Mouse (Mus musculus) MEL (cell line): ENCODE results near the gene Mdc1. TPM values are rescaled to one million over a fixed set of nuclear protein-coding genes. Genes with fewer than 3 reads are reported as not detected.
A peak's percentile ranks its signal among the peaks of the same experiment; 100 is the strongest.

Experiments used
- DNase-seq: peaks from one replicate; pipeline ENCODE4 v3.0.0; 2011; ENCODE audit warnings: low read depth, low spot score
- H3K27ac ChIP-seq: 2 replicates; pipeline ENCODE4 v1.5.1; 2012; ENCODE audit warnings: low read depth, mild to moderate bottlenecking, control low read depth, low read length, moderate library complexity; ENCODE audit not compliant: control insufficient read depth
- H3K27me3 ChIP-seq, 2 experiments: fragments of 150-350 bp in 1 of 2; sonication (generic) in 1 of 2; 2 replicates each; pipeline ENCODE4 v1.6.1; 2012; ENCODE audit warnings: low read length in 2 of 2, mild to moderate bottlenecking in 2 of 2, improper control_type of control experiment in 1 of 2, moderate library complexity in 1 of 2; ENCODE audit not compliant: insufficient read depth in 2 of 2, control insufficient read depth in 1 of 2
- H3K36me3 ChIP-seq, 2 experiments: 2 replicates each; pipeline ENCODE4 v1.6.1; 2012 to 2014; ENCODE audit warnings: low read length in 2 of 2, improper control_type of control experiment in 1 of 2, inconsistent platforms in 1 of 2, mild to moderate bottlenecking in 1 of 2; ENCODE audit not compliant: insufficient read depth in 2 of 2, control insufficient read depth in 1 of 2
- H3K4me1 ChIP-seq, 2 experiments: fragments of 150-350 bp in 1 of 2; sonication (generic) in 1 of 2; 2 replicates each; pipeline ENCODE4 v1.6.1; 2012; ENCODE audit warnings: low read length in 2 of 2, improper control_type of control experiment in 1 of 2, mild to moderate bottlenecking in 1 of 2; ENCODE audit not compliant: insufficient read depth in 2 of 2, control insufficient read depth in 1 of 2
- H3K4me3 ChIP-seq, 2 experiments: fragments of 150-350 bp in 1 of 2; sonication (generic) in 1 of 2; 2 replicates each; pipeline ENCODE4 v1.5.1; 2012; ENCODE audit warnings: low read depth in 2 of 2, low read length in 2 of 2, mild to moderate bottlenecking in 2 of 2, moderate library complexity in 2 of 2, control low read depth in 1 of 2, improper control_type of control experiment in 1 of 2; ENCODE audit not compliant: control insufficient read depth in 1 of 2, insufficient read depth in 1 of 2
- H3K79me2 ChIP-seq: 2 replicates; pipeline ENCODE4 v1.6.1; 2012; ENCODE audit warnings: mild to moderate bottlenecking, low read length, moderate library complexity; ENCODE audit not compliant: control insufficient read depth, poor library complexity, insufficient read depth
- H3K9ac ChIP-seq: 2 replicates; pipeline ENCODE4 v1.6.1; 2012; ENCODE audit warnings: low read depth, mild to moderate bottlenecking, control low read depth, low read length, moderate library complexity; ENCODE audit not compliant: control insufficient read depth, poor library complexity, severe bottlenecking
- H3K9me3 ChIP-seq: fragments of 150-350 bp; sonication (generic); replicated peaks from 2 replicates; pipeline ENCODE4 v1.6.1; 2012; ENCODE audit warnings: mild to moderate bottlenecking, low read length, improper control_type of control experiment, moderate library complexity; ENCODE audit not compliant: insufficient read depth
- CHD1 ChIP-seq: IDR thresholded peaks from 2 replicates; pipeline ENCODE4 v1.6.1; 2012; ENCODE audit warnings: low read depth, mild to moderate bottlenecking, inconsistent platforms, low read length, improper control_type of control experiment
- CHD2 ChIP-seq: IDR thresholded peaks from 2 replicates; pipeline ENCODE4 v1.6.1; 2011; ENCODE audit warnings: low read length, improper control_type of control experiment
- E2F4 ChIP-seq: IDR thresholded peaks from 2 replicates; pipeline ENCODE4 v1.6.1; 2011; ENCODE audit warnings: low read depth, low read length, improper control_type of control experiment, borderline replicate concordance
- ELF1 ChIP-seq: IDR thresholded peaks from 2 replicates; pipeline ENCODE4 v1.6.1; 2014; ENCODE audit warnings: low read depth, mild to moderate bottlenecking, inconsistent platforms, low read length, improper control_type of control experiment, moderate library complexity
- EP300 ChIP-seq, 2 experiments: IDR thresholded peaks; 2 replicates each; pipeline ENCODE4 v1.6.1; 2011; ENCODE audit warnings: improper control_type of control experiment in 2 of 2, low read length in 2 of 2, low read depth in 1 of 2, mild to moderate bottlenecking in 1 of 2
- GABPA ChIP-seq: IDR thresholded peaks from 2 replicates; pipeline ENCODE4 v1.6.1; 2012; ENCODE audit warnings: low read depth, mild to moderate bottlenecking, inconsistent platforms, low read length, improper control_type of control experiment, moderate library complexity
- GATA1 ChIP-seq: IDR thresholded peaks from 2 replicates; pipeline ENCODE4 v1.6.1; 2011; ENCODE audit warnings: low read depth, low read length, improper control_type of control experiment
- JUND ChIP-seq: IDR thresholded peaks from 2 replicates; pipeline ENCODE4 v1.6.1; 2011; ENCODE audit warnings: low read depth, mild to moderate bottlenecking, improper control_type of control experiment, low read length
- MAFK ChIP-seq: IDR thresholded peaks from 2 replicates; pipeline ENCODE4 v1.6.1; 2011; ENCODE audit warnings: low read depth, mild to moderate bottlenecking, low read length, improper control_type of control experiment, borderline replicate concordance
- MAX ChIP-seq: IDR thresholded peaks from 2 replicates; pipeline ENCODE4 v1.6.1; 2011; ENCODE audit warnings: low read length, improper control_type of control experiment
- MAZ ChIP-seq: IDR thresholded peaks from 2 replicates; pipeline ENCODE4 v1.6.1; 2012; ENCODE audit warnings: low read depth, mild to moderate bottlenecking, inconsistent platforms, low read length, improper control_type of control experiment
- MEF2A ChIP-seq: IDR thresholded peaks from 2 replicates; pipeline ENCODE4 v1.6.1; 2014; ENCODE audit warnings: low read depth, mild to moderate bottlenecking, inconsistent platforms, low read length, improper control_type of control experiment; ENCODE audit not compliant: poor library complexity, insufficient replicate concordance, severe bottlenecking; ENCODE audit errors: extremely low read depth
- MYC ChIP-seq: IDR thresholded peaks from 2 replicates; pipeline ENCODE4 v1.6.1; 2011; ENCODE audit warnings: low read depth, mild to moderate bottlenecking, low read length, improper control_type of control experiment, moderate library complexity
- NELFE ChIP-seq: IDR thresholded peaks from 2 replicates; pipeline ENCODE4 v1.6.1; 2011; ENCODE audit warnings: low read depth, low read length, improper control_type of control experiment
- NRF1 ChIP-seq: IDR thresholded peaks from 2 replicates; pipeline ENCODE4 v1.6.1; 2014; ENCODE audit warnings: low read depth, mild to moderate bottlenecking, inconsistent platforms, low read length, improper control_type of control experiment, moderate library complexity; ENCODE audit not compliant: poor library complexity, insufficient read depth, severe bottlenecking
- POLR2A ChIP-seq, 2 experiments: IDR thresholded peaks; 2 replicates each; pipeline ENCODE4 v1.6.1; 2011 to 2012; ENCODE audit warnings: low read length in 2 of 2, mild to moderate bottlenecking in 2 of 2, control low read depth in 1 of 2, improper control_type of control experiment in 1 of 2, low read depth in 1 of 2, moderate library complexity in 1 of 2; ENCODE audit not compliant: control insufficient read depth in 1 of 2, insufficient read depth in 1 of 2, poor library complexity in 1 of 2
- POLR2AphosphoS2 ChIP-seq: IDR thresholded peaks from 2 replicates; pipeline ENCODE4 v1.6.1; 2011; ENCODE audit warnings: low read length, improper control_type of control experiment
- POLR2AphosphoS5 ChIP-seq: IDR thresholded peaks from 2 replicates; pipeline ENCODE4 v1.6.1; 2012; ENCODE audit warnings: low read depth, borderline replicate concordance, mild to moderate bottlenecking, inconsistent platforms, low read length, moderate library complexity, mixed read lengths
- RAD21 ChIP-seq: IDR thresholded peaks from 2 replicates; pipeline ENCODE4 v1.6.1; 2011; ENCODE audit warnings: mild to moderate bottlenecking, low read depth, low read length, improper control_type of control experiment
- SMC3 ChIP-seq: IDR thresholded peaks from 2 replicates; pipeline ENCODE4 v1.6.1; 2011; ENCODE audit warnings: low read depth, low read length, improper control_type of control experiment
- TAL1 ChIP-seq: IDR thresholded peaks from 2 replicates; pipeline ENCODE4 v1.6.1; 2012; ENCODE audit warnings: mild to moderate bottlenecking, inconsistent platforms, low read length, moderate library complexity, mixed read lengths
- TBP ChIP-seq: IDR thresholded peaks from 2 replicates; pipeline ENCODE4 v1.8.0; 2011; ENCODE audit warnings: low read depth, low read length, improper control_type of control experiment
- TCF12 ChIP-seq: IDR thresholded peaks from 2 replicates; pipeline ENCODE4 v1.6.1; 2014; ENCODE audit warnings: low read depth, mild to moderate bottlenecking, inconsistent platforms, low read length, improper control_type of control experiment, moderate library complexity
- USF1 ChIP-seq: IDR thresholded peaks from 2 replicates; pipeline ENCODE4 v1.6.1; 2014; ENCODE audit warnings: low read depth, mild to moderate bottlenecking, inconsistent platforms, low read length, improper control_type of control experiment, moderate library complexity
- USF2 ChIP-seq, 2 experiments: IDR thresholded peaks; 2 replicates each; pipeline ENCODE4 v1.6.1; 2011 to 2012; ENCODE audit warnings: improper control_type of control experiment in 2 of 2, low read length in 2 of 2, borderline replicate concordance in 1 of 2, inconsistent platforms in 1 of 2, low read depth in 1 of 2, mild to moderate bottlenecking in 1 of 2; ENCODE audit not compliant: insufficient read depth in 1 of 2
- ZC3H11A ChIP-seq: IDR thresholded peaks from 2 replicates; pipeline ENCODE4 v1.6.1; 2012; ENCODE audit warnings: low read depth, mild to moderate bottlenecking, inconsistent platforms, low read length, improper control_type of control experiment
- ZMIZ1 ChIP-seq: IDR thresholded peaks from 2 replicates; pipeline ENCODE4 v1.6.1; 2012; ENCODE audit warnings: low read depth, mild to moderate bottlenecking, inconsistent platforms, low read length, improper control_type of control experiment, moderate library complexity
- ZNF384 ChIP-seq: IDR thresholded peaks from 2 replicates; pipeline ENCODE4 v1.6.1; 2012; ENCODE audit warnings: low read depth, mild to moderate bottlenecking, inconsistent platforms, low read length, improper control_type of control experiment
- polyA plus RNA-seq, 2 experiments: library from polyadenylated mRNA; stranded (reverse) in 1 of 2; unstranded in 1 of 2; fragments of >175 nt in 1 of 2; fragments of >200 nt in 1 of 2; gene quantifications; 2 replicates each; pipeline versions ENCODE4 v1.2.1 to v1.2.4; 2012; ENCODE audit warnings: low replicate concordance in 2 of 2, low read depth in 1 of 2; ENCODE audit not compliant: insufficient read length in 2 of 2, insufficient read depth in 1 of 2, missing spikeins in 1 of 2
- total RNA-seq: library from RNA; depleted of rRNA; stranded (reverse); fragments of 300-350 nt; gene quantifications from 2 replicates; pipeline ENCODE4 v1.2.3, GENCODE M21; 2012; rRNA removed

Gene Mdc1
- total RNA-seq (15.0 and 17.2 TPM in 2 replicates), polyA plus RNA-seq (10 to 100 TPM; 46.6 to 77.9 TPM)

DNA sequence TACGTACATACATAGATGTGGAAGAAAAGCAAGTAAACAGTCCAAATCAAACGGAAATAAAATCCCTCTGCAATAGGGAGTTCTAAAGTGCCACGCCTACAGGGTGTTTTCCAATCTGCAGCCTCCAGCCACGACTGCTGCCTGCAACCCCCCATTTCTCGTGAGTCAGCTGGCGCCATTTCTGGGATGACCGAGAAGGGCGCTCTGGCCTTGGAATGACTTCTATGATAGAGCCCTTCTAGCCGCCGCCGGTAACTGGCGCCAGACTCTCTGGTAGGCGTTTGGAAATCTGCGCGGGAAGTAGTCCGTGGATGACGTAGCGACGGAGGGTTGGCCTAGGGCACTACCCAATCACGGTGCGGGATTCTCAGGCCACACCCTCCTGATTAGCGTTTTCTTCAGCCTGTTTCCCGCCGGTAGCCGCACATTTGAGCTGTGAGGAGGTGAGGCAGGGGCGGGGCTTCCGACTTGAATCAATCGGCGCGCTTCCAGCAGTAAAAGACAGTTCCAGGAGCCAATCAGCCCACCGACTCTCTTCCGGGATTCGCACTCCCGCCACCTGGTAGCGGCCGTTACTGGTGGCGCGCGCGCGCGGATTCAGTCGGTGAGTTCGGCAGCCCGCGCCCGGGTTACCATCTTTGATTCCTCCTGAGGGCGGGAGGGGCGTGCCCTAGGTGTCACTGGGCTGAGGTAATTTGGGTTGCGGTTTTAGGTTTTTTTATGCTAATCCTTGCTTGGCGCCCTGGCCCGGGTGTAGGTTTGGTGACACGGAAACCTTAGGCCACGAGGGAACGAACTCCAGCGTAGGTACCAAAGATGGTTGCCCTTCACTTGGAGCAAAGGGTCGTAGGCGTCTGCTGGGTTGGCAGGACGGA, at the start of gene Mdc1:
Mdc1 (plus strand) TSS at position 440 of the 875 bp plus-strand sequence.
- Histone ChIP-seq H3K27me3 (no peaks in the 10 kb centered on the region), H3K36me3 (peaks cover 0 to 23% of the 10 kb centered on the region in 2 experiments; a peak in 2 of 4 replicates), H3K27ac (peak within 1 kb of the TSS; percentile 98), H3K9ac (peak within 1 kb of the TSS; percentile 86), H3K4me1 (peaks cover 0 to 22% of the 10 kb centered on the region in 2 experiments; a peak in 3 of 4 replicates), H3K4me3 (peak within 1 kb of the TSS; percentile 52 to 84), H3K79me2 (peaks cover 35% of the 10 kb centered on the region), H3K9me3 (no peaks in the 10 kb centered on the region)
- peak; percentile 100 for DNase-seq
- TF ChIP-seq RAD21 (no peak), MAX (no peak), JUND (no peak), MAFK (no peak), ZC3H11A (no peak), NRF1 (no peak), EP300 (IDR thresholded peaks at IDR 0.05; ENCODE audit: low read depth in 1 of 2, low read length in 2 of 2) (no peak), USF1 (no peak), ELF1 (no peak), POLR2A (IDR thresholded peaks at IDR 0.05; ENCODE audit: control insufficient read depth in 1 of 2, insufficient read depth in 1 of 2, low read depth in 1 of 2, low read length in 2 of 2, poor library complexity in 1 of 2) (peak; percentile 72 to 73; a peak in 3 of 4 replicates), CHD2 (no peak), ZNF384 (no peak), NELFE (no peak), TBP (peak; percentile 85), POLR2AphosphoS5 (0 out of 2 replicates have a peak, but pooled peaks have one; percentile 32), CHD1 (no peak), MYC (no peak), TCF12 (no peak), GATA1 (peak; percentile 12; the same call in 1 of the 2 replicates), MEF2A (no peak), TAL1 (peak; percentile 64), ZMIZ1 (no peak), E2F4 (no peak), SMC3 (no peak), GABPA (no peak), POLR2AphosphoS2 (no peak), MAZ (no peak), USF2 (IDR thresholded peaks at IDR 0.05; ENCODE audit: borderline replicate concordance in 1 of 2, insufficient read depth in 1 of 2, low read depth in 1 of 2, low read length in 2 of 2) (no peak)
